Mouse (Mus musculus) gastrocnemius, adult 18-20 months (tissue): Measurements from ENCODE around the gene Eef2k. TPM values are rescaled to one million over a fixed set of nuclear protein-coding genes. Genes with fewer than 3 reads are reported as not detected.
A peak's percentile ranks its signal among the peaks of the same experiment; 100 is the strongest.

Experiments
- DNase-seq: peaks from one replicate; pipeline ENCODE4 v3.0.0; 2021; ENCODE audit warnings: low spot score
- long read RNA-seq, 2 experiments: library from polyadenylated mRNA; stranded (forward); transcript quantifications; one replicate each; pipeline ENCODE4 v2.0.0; 2021
- total RNA-seq, 2 experiments: library from RNA; stranded (reverse); gene quantifications; 2 replicates each; pipeline ENCODE4 v1.2.3; 2021

Gene Eef2k
- total RNA-seq: 10 to 100 TPM; 59.7 to 60.4 TPM
- long read RNA-seq, experiment 1, full-length matches to known transcripts: 26 of 60 reads
- long read RNA-seq, experiment 1, partial matches to known transcripts: 8 of 60 reads
- long read RNA-seq, experiment 1, other reads (novel, unspliced or antisense): 26 of 60 reads
- long read RNA-seq, experiment 2, full-length matches to known transcripts: 10 of 48 reads
- long read RNA-seq, experiment 2, partial matches to known transcripts: 8 of 48 reads
- long read RNA-seq, experiment 2, other reads (novel, unspliced or antisense): 30 of 48 reads

DNA sequence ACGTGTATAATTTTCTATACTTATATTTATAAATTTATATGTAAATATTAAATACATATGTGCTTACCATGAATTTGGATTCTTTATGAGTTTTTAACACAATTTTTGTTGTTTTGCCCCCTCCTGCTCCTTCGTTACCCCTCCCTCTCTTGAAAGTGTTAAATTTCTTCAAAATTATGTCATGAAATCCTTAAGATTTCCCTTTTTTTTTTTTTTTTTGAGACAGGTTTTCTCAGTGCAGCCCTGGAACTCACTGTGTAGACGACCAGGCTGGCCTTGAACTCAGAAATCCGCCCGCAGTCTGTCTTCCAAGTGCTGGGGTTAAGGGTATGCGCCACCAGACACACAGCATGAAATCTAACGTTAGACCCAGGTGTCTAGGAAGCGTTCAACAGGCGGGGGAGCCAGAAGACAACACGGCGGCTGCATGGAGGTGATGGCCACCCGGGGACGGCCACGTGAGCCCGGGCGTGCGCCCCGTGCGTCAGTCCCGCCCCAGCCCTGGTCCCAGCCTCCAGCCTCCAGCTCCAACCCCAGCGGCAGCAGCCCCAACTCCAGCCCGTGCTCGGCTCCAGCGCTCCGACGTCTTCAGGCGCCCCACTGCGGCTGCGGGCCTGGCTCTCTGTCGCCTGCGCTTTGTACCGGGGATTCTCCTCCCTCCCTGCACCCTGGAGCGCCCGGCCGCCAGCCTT, at the start of gene Eef2k:
Gene Eef2k (plus strand): TSS at position 487 of the 692 bp plus-strand sequence.
- DNase-seq: peak; percentile 91

DNA sequence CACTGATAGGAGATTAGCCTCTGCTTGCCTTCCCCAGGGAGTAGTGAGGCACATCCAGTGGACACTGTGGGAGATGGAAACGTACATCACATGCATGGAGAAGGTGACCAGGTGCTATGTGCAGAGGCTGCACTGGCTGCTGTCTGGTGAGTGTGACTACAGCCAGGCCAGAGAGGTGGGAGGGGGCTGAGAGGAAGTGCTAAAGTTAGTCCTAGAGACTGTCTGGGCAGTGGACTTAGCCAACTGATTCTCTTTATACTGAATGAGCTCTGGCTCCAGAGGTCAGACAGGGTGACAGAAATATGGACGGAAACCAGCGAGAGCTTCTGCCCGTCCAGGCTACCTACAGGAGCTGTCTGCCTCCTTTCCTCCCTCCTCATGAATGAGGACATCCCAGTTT, 47.1 kb upstream of the Eef2k start:
- DNase-seq: no peak

DNA sequence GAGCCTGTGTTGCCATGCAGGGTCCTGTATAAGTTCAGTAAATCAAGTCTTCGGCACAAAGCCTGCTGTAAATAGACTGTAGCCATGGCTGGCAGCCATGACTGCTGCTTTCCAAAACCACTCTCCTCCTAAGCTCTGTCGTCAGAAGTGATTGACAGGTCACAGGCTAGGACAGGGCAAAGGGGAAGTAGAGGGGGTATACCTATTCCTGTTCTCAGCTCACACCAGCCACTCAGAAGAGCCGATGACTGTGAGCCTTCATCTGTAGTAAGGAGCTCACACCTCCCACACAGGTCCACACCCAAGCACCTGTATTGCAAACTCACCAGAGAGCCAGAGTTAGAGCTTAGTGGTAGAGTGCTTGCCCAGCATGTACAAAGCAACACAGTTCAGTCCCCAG, 46.3 kb upstream of the Eef2k start:
- DNase-seq: no peak

DNA sequence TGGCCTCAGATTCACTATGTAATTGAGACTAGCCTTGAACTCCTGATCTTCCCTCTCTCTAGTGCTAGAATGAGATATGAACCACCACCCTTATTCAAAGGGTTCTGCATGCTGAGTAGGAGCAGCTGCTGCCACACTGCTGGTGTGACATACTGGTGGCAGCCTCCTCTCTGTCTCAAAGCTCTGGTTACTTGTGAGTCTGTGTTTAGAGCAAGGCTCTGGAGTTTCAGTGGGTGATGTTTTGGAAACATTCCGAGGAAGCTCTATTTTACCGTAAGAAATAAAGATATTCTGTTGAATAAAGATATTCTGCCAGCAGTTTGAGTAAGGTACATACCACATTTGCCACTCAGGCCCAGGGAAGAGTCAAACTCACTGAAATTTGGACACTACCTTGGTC, 39.4 kb upstream of the Eef2k start:
- no peak for DNase-seq

DNA sequence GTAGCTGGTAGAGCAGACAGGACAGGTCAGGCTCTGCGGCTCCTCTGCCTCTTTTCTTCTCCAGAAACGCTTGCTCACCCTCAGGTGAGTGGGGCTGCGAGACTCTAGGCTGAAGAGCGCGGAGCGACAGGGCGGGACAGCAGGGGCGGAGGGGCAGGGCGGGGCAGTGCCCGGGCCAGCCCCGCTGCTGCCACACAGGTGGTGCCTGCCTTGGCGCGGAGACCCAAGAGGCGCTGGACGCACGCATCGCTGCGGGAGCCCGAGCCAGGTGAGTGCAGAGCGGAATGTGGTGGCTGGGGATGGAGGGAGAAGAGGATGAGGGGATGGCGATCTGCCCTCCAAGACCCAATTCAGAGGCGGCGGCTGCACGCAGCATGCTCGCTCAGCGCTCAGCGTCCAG, 32.9 kb upstream of the Eef2k start:
- no peak for DNase-seq

DNA sequence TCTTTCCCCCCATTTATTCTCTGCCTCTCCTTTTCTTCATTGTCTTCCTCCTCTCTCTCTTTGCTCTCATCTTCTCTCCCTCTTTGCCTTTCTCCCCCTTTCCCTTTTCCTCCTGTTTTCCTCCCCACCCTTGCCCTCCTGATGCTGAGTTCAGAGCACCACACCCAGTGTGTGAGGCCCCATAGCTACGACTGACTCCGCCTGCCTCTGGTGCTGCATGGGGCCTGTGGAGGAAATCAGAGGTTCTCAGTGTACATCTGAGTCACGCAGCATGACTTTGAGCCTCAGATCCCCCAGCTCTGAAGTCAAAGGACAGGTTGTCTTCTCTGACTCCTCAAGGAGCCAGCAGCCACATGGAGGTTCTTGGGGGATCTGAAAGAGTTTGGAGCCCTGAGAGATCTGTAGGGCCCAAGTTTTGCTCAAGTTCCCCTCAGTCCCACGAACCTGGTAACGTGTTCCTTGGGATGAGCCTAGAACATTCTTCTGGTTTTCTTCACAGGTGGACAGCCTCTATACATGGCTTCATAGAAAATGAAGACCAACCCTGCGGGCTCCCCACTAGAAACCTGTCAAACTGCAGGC, 30.7 kb upstream of the Eef2k start, which contains the start of gene Gm5737:
Gene Gm5737 (plus strand): TSS at position 532 of the 582 bp plus-strand sequence.
- no peak for DNase-seq

DNA sequence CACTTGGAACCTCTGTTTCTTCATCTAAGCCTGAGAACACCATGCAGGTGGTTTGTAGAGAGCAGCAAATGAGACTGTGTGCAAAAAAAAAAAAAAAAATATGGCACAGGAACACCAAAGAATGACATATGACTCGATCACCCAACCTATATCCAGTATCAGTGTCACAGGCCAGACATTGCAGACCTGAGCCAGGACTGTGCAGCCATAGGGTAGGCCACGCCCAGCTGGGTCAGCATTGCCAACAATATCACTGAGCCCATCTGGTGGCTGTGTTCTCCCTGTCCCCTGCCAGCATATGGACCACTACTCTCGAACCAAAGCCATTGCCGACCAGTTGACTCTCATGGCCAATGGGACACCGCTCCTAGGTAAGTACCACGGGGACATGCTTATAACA, 25.1 kb upstream of the Eef2k start:
- no peak for DNase-seq

DNA sequence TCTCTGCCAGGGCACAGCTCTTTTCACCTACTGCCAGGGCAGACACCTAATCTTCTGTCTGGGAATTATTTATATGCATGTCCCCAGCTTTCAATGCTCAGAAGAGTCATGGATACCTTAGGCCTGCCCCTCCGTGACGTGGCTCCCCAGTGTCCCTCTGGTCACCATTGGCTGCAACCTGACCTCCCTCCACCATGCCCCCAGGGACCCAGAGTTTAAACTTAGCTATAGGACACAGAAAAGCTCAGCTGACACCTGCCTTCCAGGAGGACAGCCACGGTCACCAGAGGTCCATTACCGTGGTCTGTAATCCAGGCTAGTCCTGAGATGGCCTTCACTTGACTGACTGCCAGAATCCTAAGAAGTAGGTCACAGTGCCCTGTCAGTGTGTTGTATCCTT, 23.2 kb upstream of the Eef2k start:
- peak; percentile 89 for DNase-seq

DNA sequence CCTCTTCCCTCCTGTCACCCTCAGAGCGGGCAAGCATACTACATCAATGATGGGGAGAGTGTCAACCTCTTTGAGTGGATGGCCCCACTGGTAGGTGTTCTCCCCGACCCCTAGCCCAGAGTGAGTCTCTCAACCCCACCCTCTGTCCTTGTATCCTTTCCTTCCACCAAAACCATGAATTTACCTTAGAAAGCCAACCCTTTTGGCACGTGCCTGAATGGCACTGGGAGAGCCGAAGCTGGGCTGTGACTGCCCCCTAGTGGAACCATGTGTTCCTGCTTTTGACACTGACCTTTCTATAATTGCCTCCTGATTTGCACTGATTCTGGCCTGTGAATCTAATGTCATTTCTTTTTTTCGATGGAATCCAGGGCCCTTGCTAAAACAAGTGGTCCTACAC, 19.4 kb upstream of the Eef2k start:
- DNase-seq: peak; percentile 67

DNA sequence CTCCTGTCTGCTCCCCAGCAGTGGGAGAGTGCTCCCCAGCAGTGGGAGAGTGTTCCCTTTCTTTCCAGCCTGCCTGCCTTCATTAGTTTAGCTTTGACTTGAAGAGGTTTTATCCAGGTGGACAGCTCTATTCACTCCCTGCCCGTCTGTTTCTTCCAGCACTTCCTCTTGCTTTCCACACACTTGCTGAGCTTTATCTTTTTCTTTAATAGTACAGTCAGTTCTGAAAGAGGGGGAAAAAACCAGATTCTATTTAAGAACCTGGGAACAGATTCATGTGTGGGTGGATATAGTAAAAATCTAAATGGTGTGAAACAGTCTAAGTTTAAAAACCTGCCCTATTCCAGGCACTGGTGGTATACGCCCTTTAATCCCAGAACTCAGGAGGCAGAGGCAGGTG, 17.5 kb upstream of the Eef2k start:
- no peak for DNase-seq

DNA sequence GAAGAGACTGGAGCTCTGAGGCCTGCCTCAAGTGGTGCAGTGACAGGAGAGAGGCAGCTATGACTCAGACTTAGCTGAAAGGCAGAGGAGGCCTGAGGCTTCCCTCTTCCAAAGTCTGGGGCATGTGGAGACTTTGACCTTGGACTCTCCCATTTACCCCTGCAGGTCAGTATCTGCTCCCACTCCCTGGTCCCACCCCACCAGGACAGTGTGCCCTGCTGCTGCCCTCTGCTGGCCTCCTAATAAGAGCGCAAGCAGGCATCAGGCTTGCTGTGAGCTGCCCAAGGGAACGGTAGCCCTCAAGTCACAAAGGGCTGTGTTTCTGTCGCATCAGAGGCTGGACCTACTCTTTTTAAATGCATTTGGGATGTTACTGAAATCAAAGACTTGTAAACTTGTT, 16.2 kb upstream of the Eef2k start:
- DNase-seq: no peak

DNA sequence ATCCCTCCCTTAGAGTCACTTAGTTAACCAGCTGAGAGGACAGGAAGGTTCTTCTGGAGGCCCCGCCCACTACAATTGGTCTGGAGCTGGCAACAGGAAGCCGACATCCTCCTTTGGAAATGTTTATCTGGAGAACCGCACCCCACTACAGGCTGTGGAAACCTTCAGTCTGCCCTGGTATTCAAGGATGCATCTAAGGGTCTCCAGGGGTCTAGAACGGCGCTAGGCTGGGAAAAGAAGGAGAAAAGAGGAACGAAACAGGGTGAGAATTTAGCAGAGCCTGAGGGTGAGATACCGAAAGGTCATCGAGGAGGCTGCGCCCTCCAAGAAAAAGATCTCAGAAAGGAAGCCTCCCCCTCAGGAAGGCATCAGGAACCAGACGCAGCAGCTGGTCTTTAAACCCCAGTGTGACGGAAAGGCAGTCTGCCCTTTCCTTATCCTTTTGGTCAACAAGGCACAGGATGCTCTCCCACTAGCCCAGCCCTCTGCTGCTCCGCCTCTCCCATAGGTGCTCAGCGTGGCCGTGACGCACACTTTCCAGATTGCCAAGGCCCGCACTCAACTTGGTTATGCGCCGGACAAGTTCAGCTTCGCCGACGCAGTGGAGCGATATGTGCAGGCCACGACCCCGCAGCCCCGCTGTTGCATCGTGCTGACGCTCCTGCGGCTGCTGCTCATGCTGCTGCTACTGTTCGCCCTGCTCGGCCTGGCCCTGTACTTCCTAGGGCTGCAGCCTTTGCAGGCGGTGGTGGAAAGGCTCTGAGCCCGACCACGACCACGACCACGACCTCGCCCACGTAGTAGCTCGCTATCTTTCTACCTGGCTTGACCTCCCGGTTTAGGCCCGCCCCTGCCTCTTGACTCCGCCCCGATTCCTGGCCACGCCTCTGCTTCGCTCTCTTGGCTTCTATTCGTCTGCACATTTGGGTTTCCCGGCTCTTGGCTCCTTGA, 11.9 kb upstream of the Eef2k start:
- peak; percentile 66 for DNase-seq

DNA sequence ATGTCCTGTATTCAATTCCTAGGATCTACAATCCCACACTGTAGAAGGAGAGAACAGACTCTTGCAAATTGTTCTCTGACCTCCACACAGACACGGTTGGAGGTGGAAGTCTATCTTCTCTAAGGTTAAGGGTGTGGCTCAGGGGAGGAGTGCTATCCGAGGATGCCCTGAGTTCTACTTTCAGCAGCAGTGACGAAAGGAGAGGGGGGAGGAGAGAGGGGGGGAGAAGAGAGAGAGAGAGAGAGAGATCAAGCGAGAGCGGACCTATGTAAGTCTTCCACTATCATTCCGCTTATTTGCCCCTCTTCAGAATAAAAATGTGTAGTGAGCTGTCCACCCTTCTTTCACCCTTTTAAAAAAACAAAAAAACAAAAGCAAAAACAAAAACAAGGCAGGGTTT, 8.2 kb upstream of the Eef2k start:
- no peak for DNase-seq

DNA sequence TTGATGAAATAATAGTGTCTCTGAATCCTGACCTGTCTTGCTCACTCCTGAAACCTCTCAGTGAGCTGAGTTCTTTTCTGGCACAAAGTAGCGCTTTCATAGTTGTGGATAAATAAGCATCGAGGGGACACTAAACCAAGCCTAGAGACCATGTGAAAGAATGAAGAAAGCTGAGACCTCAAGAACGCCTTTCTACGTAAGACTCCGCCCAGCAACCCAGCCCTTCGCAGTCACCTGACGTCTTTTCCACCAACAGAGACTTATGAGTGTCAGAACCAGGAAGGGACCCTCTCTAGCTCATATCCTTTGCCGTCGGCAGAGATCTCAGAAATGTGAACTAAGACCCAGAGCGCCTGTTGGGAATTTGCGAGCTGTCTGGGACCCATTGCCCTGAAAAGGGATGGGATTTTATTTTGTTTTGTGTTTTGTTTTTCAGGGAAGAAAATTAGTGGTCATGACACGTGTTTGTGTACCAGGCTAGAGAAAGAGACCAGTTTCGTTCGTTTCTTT, 7.7 kb upstream of the Eef2k start:
- peak; percentile 76 for DNase-seq

DNA sequence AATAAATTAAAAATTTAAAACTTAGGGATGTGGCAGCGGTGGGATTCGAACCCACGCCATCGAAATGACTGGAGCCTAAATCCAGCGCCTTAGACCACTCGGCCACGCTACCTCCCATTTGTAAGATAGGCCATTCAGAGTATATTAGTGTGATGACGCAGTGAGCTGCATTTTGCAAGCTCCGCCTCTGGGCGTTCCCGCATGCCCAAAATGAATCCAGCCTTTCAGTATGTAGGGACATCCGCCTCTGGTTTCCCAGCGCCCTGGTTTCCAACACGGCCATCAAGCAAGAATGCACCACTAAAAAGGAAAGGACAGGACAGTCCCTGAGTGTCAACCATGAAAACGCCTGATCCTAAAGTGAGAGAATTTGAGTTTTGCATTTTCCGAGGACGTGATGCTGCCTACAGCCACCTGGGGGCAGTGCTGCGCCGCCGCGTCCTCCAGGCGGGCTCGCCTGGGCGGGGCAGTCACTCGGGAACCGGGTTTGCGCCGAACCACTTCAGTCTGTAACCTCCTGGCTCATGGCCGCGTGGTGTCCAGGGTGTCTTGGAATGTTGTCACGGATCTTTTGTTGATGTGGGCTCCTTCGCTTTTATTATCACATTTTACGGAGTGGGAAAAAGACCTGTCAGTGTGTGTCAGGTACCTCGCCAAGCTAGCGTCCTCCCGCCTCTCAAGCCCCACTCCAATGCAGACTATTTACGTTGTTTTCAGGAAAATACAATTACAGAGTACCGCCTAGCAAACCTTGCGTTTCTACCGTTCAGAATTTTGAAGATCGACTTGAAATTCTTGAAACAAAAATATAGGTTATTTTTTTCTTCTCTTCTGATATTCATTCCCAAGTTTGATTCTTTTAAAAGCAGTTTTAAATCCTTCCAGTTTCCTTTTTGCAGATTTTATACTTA, 6.9 kb upstream of the Eef2k start:
- peak; percentile 95 for DNase-seq

DNA sequence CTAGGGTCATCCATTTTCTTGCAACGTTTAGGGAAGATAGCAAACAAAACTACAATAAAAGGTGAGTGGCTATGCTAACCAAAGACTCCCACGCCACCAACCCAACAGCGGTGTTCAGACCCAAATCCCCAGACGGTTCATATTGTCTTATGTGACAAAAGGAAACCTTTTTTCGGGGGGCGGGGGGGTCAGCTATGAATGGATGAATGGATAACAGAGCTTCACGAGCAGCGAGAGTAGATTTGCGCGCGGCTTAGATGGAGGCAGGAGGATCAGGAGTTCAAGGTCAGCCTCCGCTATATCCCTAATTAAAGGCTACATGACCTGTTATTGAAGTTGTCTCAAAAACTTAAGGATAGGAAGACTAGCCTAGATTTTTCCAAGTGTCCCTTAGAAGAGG, 6.3 kb upstream of the Eef2k start:
- DNase-seq: no peak

DNA sequence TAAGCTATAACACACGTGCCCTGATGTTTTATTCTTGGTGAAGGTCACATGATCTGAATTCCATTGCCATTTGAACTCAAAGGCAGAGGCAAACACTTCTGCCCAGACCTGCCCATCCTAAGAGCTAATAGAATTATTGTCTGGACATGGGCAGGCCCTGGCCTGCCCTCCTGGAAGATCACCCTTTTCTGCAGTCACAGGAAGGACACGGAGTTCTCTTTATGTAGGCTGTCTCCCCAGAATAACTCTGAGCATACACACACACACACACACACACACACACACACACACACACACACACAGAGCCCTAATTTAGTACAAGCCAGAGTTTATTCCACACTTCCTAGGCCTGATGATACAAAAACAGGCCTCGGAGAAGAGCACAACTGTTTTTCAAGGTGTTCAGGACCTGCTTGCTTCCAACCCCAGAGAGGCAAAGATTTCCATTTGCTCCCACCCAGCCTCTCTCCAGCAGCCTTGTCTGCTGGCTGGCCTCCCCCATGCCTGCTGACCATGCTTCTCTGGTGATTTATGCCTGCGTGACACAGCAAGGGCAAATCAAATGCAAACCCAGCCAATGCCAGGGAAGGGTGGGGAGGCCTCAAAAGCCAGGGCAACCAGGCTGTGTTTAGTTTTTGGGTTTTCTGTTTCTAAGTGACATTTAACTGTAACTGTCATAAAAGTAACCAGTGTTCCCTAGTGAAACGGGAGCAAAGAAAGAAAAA, 4.0 kb upstream of the Eef2k start:
- peak; percentile 76 for DNase-seq

DNA sequence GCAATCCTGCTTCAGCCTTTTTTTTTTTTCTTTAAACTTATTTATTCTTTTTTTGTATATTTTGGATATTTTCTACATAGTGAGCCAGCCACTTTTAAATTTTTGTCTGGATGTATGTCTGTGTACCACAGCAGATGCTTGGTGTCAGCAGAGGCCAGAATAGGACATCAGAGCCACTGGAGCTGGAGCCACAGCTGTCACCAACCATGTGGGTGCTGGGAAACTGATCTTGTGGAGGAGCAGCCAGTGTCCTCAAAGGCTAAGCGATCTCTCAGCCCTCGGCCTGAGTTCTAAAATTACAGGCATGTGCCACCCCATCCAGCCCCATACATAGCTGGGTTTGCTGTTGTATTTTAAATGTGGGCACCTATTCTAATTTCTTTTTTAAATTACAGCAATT, 2.8 kb upstream of the Eef2k start:
- peak; percentile 69 for DNase-seq

DNA sequence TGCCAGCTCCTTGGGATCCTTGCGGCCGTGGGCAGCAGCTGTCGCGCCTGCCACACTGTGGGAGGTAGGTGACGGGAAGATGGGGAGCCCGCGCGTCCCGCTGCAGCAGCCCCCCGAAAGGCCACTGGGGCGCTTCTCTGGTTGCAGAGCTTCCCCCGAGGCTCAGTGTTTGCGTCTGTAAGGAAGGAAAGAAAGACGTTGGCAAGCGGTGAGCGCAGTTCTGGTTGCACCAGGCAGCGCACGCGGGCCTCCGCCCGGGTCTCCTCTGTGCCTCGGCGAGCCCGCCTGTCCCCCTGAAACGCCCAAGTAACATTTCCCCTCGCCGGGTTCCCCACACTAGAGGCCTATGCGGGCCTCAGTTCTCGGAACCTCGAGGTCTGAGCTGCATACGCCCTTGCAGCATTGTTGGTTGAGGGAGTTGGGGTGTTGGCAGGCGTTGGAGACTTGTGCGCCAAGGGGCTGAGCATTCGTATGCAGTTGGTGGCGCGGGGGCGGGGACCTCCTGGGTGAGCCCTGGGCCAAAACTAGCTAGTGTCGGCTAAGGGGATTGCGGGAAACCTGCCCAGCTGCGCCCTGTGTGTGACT, 498 bp downstream of the Eef2k start:
- peak; percentile 88 for DNase-seq
